Mouse (Mus musculus): ENCODE measurements around the gene Bmp8a. TPM values are rescaled to one million over a fixed set of nuclear protein-coding genes. Genes with fewer than 3 reads are reported as not detected.

Gene Bmp8a
- 0.32 and 0.36 TPM in 2 replicates for polyA plus RNA-seq (2015; fragmentation: Nextera tagmentation; extraction: Ambion mirVana)

DNA sequence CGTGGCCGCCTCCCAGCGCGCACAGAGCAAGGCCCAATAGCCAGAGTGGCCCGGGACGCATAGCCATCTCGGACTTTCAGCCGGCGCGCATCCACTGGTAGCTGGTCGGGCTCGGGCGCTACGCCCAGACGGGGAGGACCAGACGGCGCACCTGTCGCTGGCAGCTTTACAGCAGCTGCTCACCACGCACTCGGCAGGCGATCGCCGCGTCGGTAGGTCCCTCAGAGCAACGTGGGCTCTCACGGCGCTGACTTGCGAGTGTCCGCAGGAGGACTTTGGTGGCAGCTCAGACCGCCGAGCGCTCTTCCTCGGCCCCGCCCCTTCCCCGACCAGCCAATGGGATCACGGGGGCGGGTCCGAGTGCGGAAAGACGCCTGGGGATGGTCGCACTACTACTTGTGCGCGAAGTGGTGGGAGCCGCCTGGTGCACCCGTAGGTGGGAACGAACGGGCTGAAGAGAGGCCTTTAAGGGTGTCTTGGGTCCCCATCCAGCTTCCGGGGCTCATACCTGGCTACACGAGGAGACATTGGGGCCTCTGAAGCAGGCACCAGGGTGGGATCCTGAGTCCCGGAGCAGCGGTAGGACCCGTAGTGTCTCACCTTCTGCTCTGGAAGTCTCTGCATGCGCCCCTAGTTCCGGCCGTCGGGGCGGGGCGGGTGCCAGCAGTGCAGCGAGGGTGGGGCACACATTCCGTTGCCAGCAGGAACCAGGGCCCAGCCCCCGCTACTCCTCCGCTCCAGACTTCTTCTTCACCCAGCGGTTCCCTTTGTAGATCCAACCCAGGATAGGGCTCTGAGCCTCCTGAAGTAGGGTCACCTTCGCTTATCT lies at the start of gene Bmp8a:
Gene Bmp8a (minus strand): TSS at position 611 of the 829 bp plus-strand sequence.
- Histone ChIP-seq H3K9ac (replicated peaks; ENCODE audit: low read length) (peak within 1 kb of the TSS; percentile 47), H3K4me3 (ENCODE audit: low read length) (peak within 1 kb of the TSS; percentile 57), H3K27me3 (ENCODE audit: insufficient read depth, low read length) (peaks cover 37% of the 10 kb centered on the region), H3K4me1 (ENCODE audit: insufficient read depth, low read length) (peaks cover 12% of the 10 kb centered on the region), H3K27ac (ENCODE audit: low read length) (no peak within 1 kb of the TSS), H3K9me3 (ENCODE audit: low read length) (no peaks in the 10 kb centered on the region), H3K36me3 (ENCODE audit: insufficient read depth, low read length) (no peaks in the 10 kb centered on the region), H3K4me2 (replicated peaks; ENCODE audit: low read depth, low read length) (peak within 1 kb of the TSS; percentile 92)
- WGBS, result under 1% methylated on average over 65 of the region's 65 CpGs
- ATAC-seq (ENCODE audit: low FRiP score, low TSS enrichment), result peak; percentile 92

GRCm38 (mm10) chr4:123392187-123392586 lies 49.1 kb upstream of the Bmp8a start:
- Histone ChIP-seq H3K9me3 (ENCODE audit: low read length) (no peaks in the 10 kb centered on the region), H3K4me2 (replicated peaks; ENCODE audit: low read depth, low read length) (no peak overlapping the region), H3K27ac (ENCODE audit: low read length) (no peak overlapping the region), H3K4me3 (ENCODE audit: low read length) (no peak overlapping the region), H3K4me1 (ENCODE audit: insufficient read depth, low read length) (0 out of 2 replicates have a peak, but pooled peaks cover 2% of the 10 kb centered on the region), H3K27me3 (ENCODE audit: insufficient read depth, low read length) (no peaks in the 10 kb centered on the region), H3K9ac (replicated peaks; ENCODE audit: low read length) (no peak overlapping the region), H3K36me3 (ENCODE audit: insufficient read depth, low read length) (peaks cover 74% of the 10 kb centered on the region)
- no peak for ATAC-seq (ENCODE audit: low FRiP score, low TSS enrichment)
- whole genome bisulfite sequencing, result 95% methylated on average over 1 of the region's 1 CpGs

DNA sequence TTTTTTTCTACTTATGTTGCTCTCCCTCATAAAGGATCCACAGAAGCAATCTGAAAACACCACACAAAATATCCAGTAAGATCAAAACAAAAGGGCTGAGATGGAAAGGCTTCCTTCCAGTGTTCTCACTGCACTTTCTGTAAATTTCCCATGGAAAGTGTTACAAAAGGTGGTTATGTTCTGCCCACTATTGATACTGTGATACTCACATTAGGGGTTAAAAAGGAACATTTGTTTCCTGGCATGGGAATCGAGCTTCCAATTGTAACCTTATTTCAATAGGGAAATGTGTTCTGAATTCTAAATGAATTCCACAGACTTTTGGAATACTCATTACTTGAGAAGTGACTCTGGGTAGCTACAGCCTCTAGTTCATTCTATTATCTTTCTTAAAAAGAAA lies 42.0 kb upstream of the Bmp8a start:
- Histone ChIP-seq H3K36me3 (ENCODE audit: insufficient read depth, low read length) (peaks cover 77% of the 10 kb centered on the region), H3K4me1 (ENCODE audit: insufficient read depth, low read length) (no peaks in the 10 kb centered on the region), H3K9ac (replicated peaks; ENCODE audit: low read length) (no peak overlapping the region), H3K4me3 (ENCODE audit: low read length) (no peak overlapping the region), H3K4me2 (replicated peaks; ENCODE audit: low read depth, low read length) (no peak overlapping the region), H3K9me3 (ENCODE audit: low read length) (no peaks in the 10 kb centered on the region), H3K27me3 (ENCODE audit: insufficient read depth, low read length) (no peaks in the 10 kb centered on the region), H3K27ac (ENCODE audit: low read length) (no peak overlapping the region)
- ATAC-seq (ENCODE audit: low FRiP score, low TSS enrichment), result no peak
- WGBS, result 78% methylated on average over 1 of the region's 1 CpGs

DNA sequence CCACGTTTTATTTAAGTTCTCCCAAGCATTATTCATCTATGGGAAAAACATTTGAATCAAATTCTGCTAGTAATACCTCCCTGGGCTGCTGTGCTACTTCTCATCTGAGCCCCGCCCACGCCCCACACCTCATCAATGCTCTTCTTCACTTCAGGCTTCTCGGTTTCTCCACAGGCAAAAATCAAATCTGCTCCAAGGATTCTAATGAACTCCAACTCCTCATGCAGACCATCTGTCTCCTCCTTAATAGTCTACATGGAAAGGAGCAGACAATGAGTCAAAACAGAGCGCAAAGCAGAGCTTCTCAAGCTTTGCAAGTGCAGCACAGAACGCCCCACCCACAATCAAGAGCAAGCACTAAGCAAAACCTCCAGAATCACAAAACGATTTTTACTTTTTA lies 40.1 kb upstream of the Bmp8a start:
- Histone ChIP-seq H3K27me3 (ENCODE audit: insufficient read depth, low read length) (no peaks in the 10 kb centered on the region), H3K4me3 (ENCODE audit: low read length) (no peak overlapping the region), H3K4me1 (ENCODE audit: insufficient read depth, low read length) (no peaks in the 10 kb centered on the region), H3K9me3 (ENCODE audit: low read length) (no peaks in the 10 kb centered on the region), H3K9ac (replicated peaks; ENCODE audit: low read length) (no peak overlapping the region), H3K4me2 (replicated peaks; ENCODE audit: low read depth, low read length) (no peak overlapping the region), H3K27ac (ENCODE audit: low read length) (no peak overlapping the region), H3K36me3 (ENCODE audit: insufficient read depth, low read length) (peaks cover 70% of the 10 kb centered on the region)
- WGBS, result 94% methylated on average over 7 of the region's 7 CpGs
- ATAC-seq (ENCODE audit: low FRiP score, low TSS enrichment), result no peak

- 93% methylated on average over 4 of the region's 4 CpGs for WGBS
- peaks cover 75% of the 10 kb centered on the region for H3K36me3 ChIP-seq (ENCODE audit: insufficient read depth, low read length)
- ATAC-seq (ENCODE audit: low FRiP score, low TSS enrichment), result no peak
Observed at GRCm38 (mm10) chr4:123382051-123382450, 39.0 kb upstream of the Bmp8a start.

DNA sequence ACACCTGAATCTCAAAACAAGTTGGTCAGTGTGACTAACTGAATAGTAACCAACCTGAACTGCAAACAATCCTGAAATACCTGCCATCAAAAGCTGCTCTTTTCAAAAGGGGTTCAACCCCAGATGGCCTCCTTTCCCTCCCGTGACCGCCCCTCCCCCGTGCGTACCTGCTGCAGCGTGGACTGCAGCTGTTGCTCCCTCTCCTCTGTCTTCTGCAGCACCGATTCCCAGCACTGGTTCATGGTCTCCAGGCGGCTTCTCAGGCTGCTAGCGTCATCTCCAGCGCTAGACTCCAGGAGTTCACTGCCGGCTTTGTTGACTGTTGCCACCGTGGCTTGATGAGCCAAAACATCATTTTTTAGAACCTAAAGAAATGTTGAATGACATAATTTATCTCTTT lies 38.5 kb upstream of the Bmp8a start:
- H3K4me3 ChIP-seq (ENCODE audit: low read length), result no peak overlapping the region
- H3K4me1 ChIP-seq (ENCODE audit: insufficient read depth, low read length), result no peaks in the 10 kb centered on the region
- H3K9me3 ChIP-seq (ENCODE audit: low read length), result no peaks in the 10 kb centered on the region
- ATAC-seq (ENCODE audit: low FRiP score, low TSS enrichment), result no peak
- no peak overlapping the region for H3K27ac ChIP-seq (ENCODE audit: low read length)
- peaks cover 75% of the 10 kb centered on the region for H3K36me3 ChIP-seq (ENCODE audit: insufficient read depth, low read length)
- no peak overlapping the region for H3K4me2 ChIP-seq (replicated peaks; ENCODE audit: low read depth, low read length)
- no peak overlapping the region for H3K9ac ChIP-seq (replicated peaks; ENCODE audit: low read length)
- H3K27me3 ChIP-seq (ENCODE audit: insufficient read depth, low read length), result no peaks in the 10 kb centered on the region
- 89% methylated on average over 11 of the region's 11 CpGs for WGBS

More at GRCm38 (mm10) chr4:123382051-123382450, 39.0 kb upstream of the Bmp8a start:
- no peaks in the 10 kb centered on the region for H3K4me1 ChIP-seq (ENCODE audit: insufficient read depth, low read length)
- H3K9me3 ChIP-seq (ENCODE audit: low read length), result no peaks in the 10 kb centered on the region
- no peak overlapping the region for H3K4me3 ChIP-seq (ENCODE audit: low read length)
- no peak overlapping the region for H3K27ac ChIP-seq (ENCODE audit: low read length)
- no peak overlapping the region for H3K9ac ChIP-seq (replicated peaks; ENCODE audit: low read length)
- H3K27me3 ChIP-seq (ENCODE audit: insufficient read depth, low read length), result no peaks in the 10 kb centered on the region
- H3K4me2 ChIP-seq (replicated peaks; ENCODE audit: low read depth, low read length), result no peak overlapping the region

DNA sequence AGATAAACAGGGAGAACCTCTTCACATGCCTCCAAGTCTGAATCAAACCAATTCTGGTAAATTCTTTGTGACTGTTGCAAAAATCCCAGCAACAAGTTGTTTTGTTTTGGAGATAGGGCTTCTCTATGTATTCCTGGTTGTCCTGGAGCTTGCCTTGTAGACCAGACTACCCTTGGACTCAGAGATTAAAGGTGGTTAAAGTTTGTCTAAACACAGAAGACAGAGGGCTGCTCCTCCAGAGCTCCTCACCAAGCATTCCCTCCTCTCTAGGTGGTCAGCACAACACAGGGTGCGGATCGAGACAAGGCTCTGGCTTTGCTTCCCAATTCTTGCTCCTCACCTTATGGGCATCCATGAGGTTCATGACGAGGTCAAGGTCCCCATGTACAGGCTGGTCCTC lies 33.0 kb upstream of the Bmp8a start:
- Histone ChIP-seq H3K9me3 (ENCODE audit: low read length) (no peaks in the 10 kb centered on the region), H3K36me3 (ENCODE audit: insufficient read depth, low read length) (peaks cover 76% of the 10 kb centered on the region), H3K27me3 (ENCODE audit: insufficient read depth, low read length) (no peaks in the 10 kb centered on the region), H3K4me1 (ENCODE audit: insufficient read depth, low read length) (no peaks in the 10 kb centered on the region), H3K4me3 (ENCODE audit: low read length) (no peak overlapping the region), H3K9ac (replicated peaks; ENCODE audit: low read length) (no peak overlapping the region), H3K4me2 (replicated peaks; ENCODE audit: low read depth, low read length) (no peak overlapping the region), H3K27ac (ENCODE audit: low read length) (no peak overlapping the region)
- ATAC-seq (ENCODE audit: low FRiP score, low TSS enrichment), result no peak
- 95% methylated on average over 3 of the region's 3 CpGs for WGBS

- no peaks in the 10 kb centered on the region for H3K27me3 ChIP-seq (ENCODE audit: insufficient read depth, low read length)
- H3K27ac ChIP-seq (ENCODE audit: low read length), result no peak overlapping the region
- H3K36me3 ChIP-seq (ENCODE audit: insufficient read depth, low read length), result peaks cover 83% of the 10 kb centered on the region
- H3K4me3 ChIP-seq (ENCODE audit: low read length), result no peak overlapping the region
- H3K9ac ChIP-seq (replicated peaks; ENCODE audit: low read length), result no peak overlapping the region
- no peak overlapping the region for H3K4me2 ChIP-seq (replicated peaks; ENCODE audit: low read depth, low read length)
- no peaks in the 10 kb centered on the region for H3K4me1 ChIP-seq (ENCODE audit: insufficient read depth, low read length)
- no peaks in the 10 kb centered on the region for H3K9me3 ChIP-seq (ENCODE audit: low read length)
- no peak for ATAC-seq (ENCODE audit: low FRiP score, low TSS enrichment)
- WGBS, result 90% methylated on average over 12 of the region's 12 CpGs
Observed at GRCm38 (mm10) chr4:123374316-123375008, 31.4 kb upstream of the Bmp8a start.

DNA sequence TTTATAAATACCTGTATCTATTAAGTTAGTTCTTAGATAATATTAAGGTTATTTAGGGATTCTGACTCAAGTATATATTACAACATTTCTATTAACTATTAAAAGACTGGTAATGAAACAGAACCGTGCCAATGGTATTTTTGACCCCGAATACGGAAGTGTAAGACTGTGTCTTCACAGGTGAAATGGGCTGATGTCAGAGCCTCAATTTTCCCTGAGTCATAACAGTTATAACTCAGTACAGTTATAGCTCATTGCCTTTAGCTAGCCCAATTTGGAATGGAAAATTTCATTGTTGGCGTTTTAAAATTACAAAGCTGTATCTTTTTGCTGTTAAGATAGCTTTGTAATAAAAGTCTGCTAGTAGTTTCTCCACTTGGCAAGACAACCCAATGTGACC lies 20.5 kb upstream of the Bmp8a start:
- H3K4me2 ChIP-seq (replicated peaks; ENCODE audit: low read depth, low read length), result no peak overlapping the region
- H3K27ac ChIP-seq (ENCODE audit: low read length), result no peak overlapping the region
- ATAC-seq (ENCODE audit: low FRiP score, low TSS enrichment), result no peak
- peaks cover 77% of the 10 kb centered on the region for H3K36me3 ChIP-seq (ENCODE audit: insufficient read depth, low read length)
- H3K9me3 ChIP-seq (ENCODE audit: low read length), result no peaks in the 10 kb centered on the region
- H3K4me3 ChIP-seq (ENCODE audit: low read length), result no peak overlapping the region
- WGBS, result 96% methylated on average over 4 of the region's 4 CpGs
- H3K4me1 ChIP-seq (ENCODE audit: insufficient read depth, low read length), result no peaks in the 10 kb centered on the region
- no peaks in the 10 kb centered on the region for H3K27me3 ChIP-seq (ENCODE audit: insufficient read depth, low read length)
- H3K9ac ChIP-seq (replicated peaks; ENCODE audit: low read length), result no peak overlapping the region

GRCm38 (mm10) chr4:123360771-123361170 lies 17.7 kb upstream of the Bmp8a start:
- H3K36me3 ChIP-seq (ENCODE audit: insufficient read depth, low read length), result peaks cover 63% of the 10 kb centered on the region
- H3K9me3 ChIP-seq (ENCODE audit: low read length), result no peaks in the 10 kb centered on the region
- no peak overlapping the region for H3K4me2 ChIP-seq (replicated peaks; ENCODE audit: low read depth, low read length)
- ATAC-seq (ENCODE audit: low FRiP score, low TSS enrichment), result no peak
- 93% methylated on average over 12 of the region's 12 CpGs for WGBS
- no peak overlapping the region for H3K27ac ChIP-seq (ENCODE audit: low read length)
- H3K4me3 ChIP-seq (ENCODE audit: low read length), result no peak overlapping the region
- no peak overlapping the region for H3K9ac ChIP-seq (replicated peaks; ENCODE audit: low read length)
- no peaks in the 10 kb centered on the region for H3K4me1 ChIP-seq (ENCODE audit: insufficient read depth, low read length)
- no peaks in the 10 kb centered on the region for H3K27me3 ChIP-seq (ENCODE audit: insufficient read depth, low read length)
